Mouse (Mus musculus) embryo, embryonic 10 days (tissue): ENCODE results near the gene Mapk8ip2.
A peak's percentile ranks its signal among the peaks of the same experiment; 100 is the strongest.

Experiments
- DNase-seq: peaks from one replicate; pipeline ENCODE4 v3.0.0-alpha.2; 2015; ENCODE audit warnings: low spot score

Mapk8ip2 gene

GRCm38 (mm10) chr15:89452906-89453864, 528 bp upstream of the Mapk8ip2 start:
- peak; percentile 82 for DNase-seq

- no peak for DNase-seq
Measured at GRCm38 (mm10) chr15:89454857-89455256, 1.1 kb downstream of the Mapk8ip2 start.

GRCm38 (mm10) chr15:89455642-89456041, 1.9 kb downstream of the Mapk8ip2 start:
- DNase-seq, result no peak

GRCm38 (mm10) chr15:89458942-89459341, 5.2 kb downstream of the Mapk8ip2 start:
- no peak for DNase-seq

GRCm38 (mm10) chr15:89459821-89460220, 6.1 kb downstream of the Mapk8ip2 start:
- DNase-seq, result no peak

GRCm38 (mm10) chr15:89460298-89460697, 6.6 kb downstream of the Mapk8ip2 start:
- DNase-seq, result no peak

- DNase-seq, result no peak
Measured at GRCm38 (mm10) chr15:89461321-89461720, 7.6 kb downstream of the Mapk8ip2 start.

- no peak for DNase-seq
Measured at GRCm38 (mm10) chr15:89462176-89462575, 8.5 kb downstream of the Mapk8ip2 start.

- DNase-seq, result no peak
Measured at GRCm38 (mm10) chr15:89463334-89464235, 9.9 kb downstream of the Mapk8ip2 start.

GRCm38 (mm10) chr15:89465052-89465451, 11.3 kb downstream of the Mapk8ip2 start:
- no peak for DNase-seq

- peak; percentile 56 for DNase-seq
Measured at GRCm38 (mm10) chr15:89468577-89468976, 14.9 kb downstream of the Mapk8ip2 start.

GRCm38 (mm10) chr15:89471476-89471875, 17.8 kb downstream of the Mapk8ip2 start:
- no peak for DNase-seq

- no peak for DNase-seq
Measured at GRCm38 (mm10) chr15:89473370-89473769, 19.7 kb downstream of the Mapk8ip2 start.

- DNase-seq, result no peak
Measured at GRCm38 (mm10) chr15:89473921-89474320, 20.2 kb downstream of the Mapk8ip2 start.

GRCm38 (mm10) chr15:89474596-89475292, 21.0 kb downstream of the Mapk8ip2 start:
- DNase-seq, result no peak

GRCm38 (mm10) chr15:89475293-89475600, 21.5 kb downstream of the Mapk8ip2 start:
- DNase-seq, result no peak

GRCm38 (mm10) chr15:89475611-89476474, 22.1 kb downstream of the Mapk8ip2 start:
- DNase-seq, result peak; percentile 95

- no peak for DNase-seq
Measured at GRCm38 (mm10) chr15:89476475-89476815, 22.7 kb downstream of the Mapk8ip2 start.

GRCm38 (mm10) chr15:89477091-89477491, 23.4 kb downstream of the Mapk8ip2 start, which contains the start of gene Arsa:
Gene Arsa, minus strand, starts transcription at chr15:89477425.
- no peak for DNase-seq

- no peak for DNase-seq
Measured at GRCm38 (mm10) chr15:89477806-89478205, 24.1 kb downstream of the Mapk8ip2 start.

- DNase-seq, result no peak
Measured at GRCm38 (mm10) chr15:89478622-89479021, 24.9 kb downstream of the Mapk8ip2 start.
